Mouse (Mus musculus) liver, embryonic 13.5 days (tissue): ENCODE results near the gene Thada. TPM values are rescaled to one million over a fixed set of nuclear protein-coding genes. Genes with fewer than 3 reads are reported as not detected.
A peak's percentile ranks its signal among the peaks of the same experiment; 100 is the strongest.
"Not testable (repeated sequence)": the region's sequence is repeated elsewhere in the genome, so short reads cannot be mapped to it uniquely, and the experiment has no call there.

Source experiments
- ATAC-seq: fragments of 200-750 bp; cut with Nextera tagmentation; 2 replicates; pipeline ENCODE4 v1.8.0; 2017; ENCODE audit warnings: low read depth, mild to moderate bottlenecking, moderate number of reproducible peaks, moderate library complexity
- DNase-seq: peaks from one replicate; pipeline ENCODE4 v3.0.0; 2022
- H3K27ac ChIP-seq: fragments of 300-500 bp; sonication (generic); 2 replicates; pipeline ENCODE4 v1.5.1; 2015; ENCODE audit warnings: moderate library complexity, mild to moderate bottlenecking, inconsistent platforms
- H3K27me3 ChIP-seq: fragments of 300-500 bp; sonication (generic); 2 replicates; pipeline ENCODE4 v1.6.1; 2015; ENCODE audit warnings: mild to moderate bottlenecking, inconsistent platforms
- H3K36me3 ChIP-seq: fragments of 300-500 bp; sonication (generic); 2 replicates; pipeline ENCODE4 v1.6.1; 2015; ENCODE audit warnings: mild to moderate bottlenecking, inconsistent platforms
- H3K4me1 ChIP-seq: fragments of 300-500 bp; sonication (generic); replicated peaks from 2 replicates; pipeline ENCODE4 v1.6.1; 2015; ENCODE audit warnings: inconsistent platforms
- H3K4me2 ChIP-seq: fragments of 300-500 bp; sonication (generic); 2 replicates; pipeline ENCODE4 v1.6.1; 2015; ENCODE audit warnings: inconsistent platforms, mild to moderate bottlenecking, moderate library complexity
- H3K4me3 ChIP-seq: fragments of 300-500 bp; sonication (generic); replicated peaks from 2 replicates; pipeline ENCODE4 v1.5.1; 2015; ENCODE audit warnings: mild to moderate bottlenecking, inconsistent platforms
- H3K9ac ChIP-seq: fragments of 300-500 bp; sonication (generic); 2 replicates; pipeline ENCODE4 v1.6.1; 2015; ENCODE audit warnings: mild to moderate bottlenecking, inconsistent platforms
- H3K9me3 ChIP-seq: fragments of 300-500 bp; sonication (generic); replicated peaks from 2 replicates; pipeline ENCODE4 v1.6.1; 2016; ENCODE audit warnings: inconsistent platforms
- WGBS: fragments of 180-500 bp; shearing (Covaris S2); methylation state at CpG from one replicate; pipeline ENCODE4 v1.1.7; 2015; ENCODE audit not compliant: insufficient replicate concordance; 5-methylcytosine and 5-hydroxymethylcytosine counted together
- polyA plus RNA-seq: library from polyadenylated mRNA; unstranded; fragments of >200 nt; fragmentation: Nextera tagmentation; extraction: Ambion mirVana; gene quantifications from 2 replicates; pipeline ENCODE4 v1.2.1, GENCODE M21; 2015

The Thada gene
- polyA plus RNA-seq, 1 experiment from 2014 or later: 3.0 TPM

- ATAC-seq: no peak
- H3K27ac ChIP-seq: no peak overlapping the region; the same call in 1 of the 2 replicates
- H3K4me3 ChIP-seq: no peak overlapping the region
- no peak overlapping the region for H3K9ac ChIP-seq
- WGBS: 65% methylated on average over 2 of the region's 2 CpGs
- no peak overlapping the region for H3K4me2 ChIP-seq
- DNase-seq: no peak
- H3K9me3 ChIP-seq: no peaks in the 10 kb centered on the region
- H3K36me3 ChIP-seq: no peaks in the 10 kb centered on the region
- no peaks in the 10 kb centered on the region for H3K27me3 ChIP-seq
- H3K4me1 ChIP-seq: peaks cover 17% of the 10 kb centered on the region
Measured at GRCm38 (mm10) chr17:84255841-84256240, 210.2 kb downstream of the Thada start.

- no peak overlapping the region for H3K4me2 ChIP-seq
- H3K36me3 ChIP-seq: peaks cover 8% of the 10 kb centered on the region; the same call in 1 of the 2 replicates
- H3K9me3 ChIP-seq: no peaks in the 10 kb centered on the region
- DNase-seq (no peak), ATAC-seq (no peak)
- H3K27me3 ChIP-seq: no peaks in the 10 kb centered on the region
- H3K27ac ChIP-seq: no peak overlapping the region
- peaks cover 15% of the 10 kb centered on the region for H3K4me1 ChIP-seq
- H3K9ac ChIP-seq: no peak overlapping the region
- H3K4me3 ChIP-seq: no peak overlapping the region
- WGBS: 76% methylated on average over 3 of the region's 3 CpGs
Measured at GRCm38 (mm10) chr17:84251426-84251825, 214.6 kb downstream of the Thada start.

DNA sequence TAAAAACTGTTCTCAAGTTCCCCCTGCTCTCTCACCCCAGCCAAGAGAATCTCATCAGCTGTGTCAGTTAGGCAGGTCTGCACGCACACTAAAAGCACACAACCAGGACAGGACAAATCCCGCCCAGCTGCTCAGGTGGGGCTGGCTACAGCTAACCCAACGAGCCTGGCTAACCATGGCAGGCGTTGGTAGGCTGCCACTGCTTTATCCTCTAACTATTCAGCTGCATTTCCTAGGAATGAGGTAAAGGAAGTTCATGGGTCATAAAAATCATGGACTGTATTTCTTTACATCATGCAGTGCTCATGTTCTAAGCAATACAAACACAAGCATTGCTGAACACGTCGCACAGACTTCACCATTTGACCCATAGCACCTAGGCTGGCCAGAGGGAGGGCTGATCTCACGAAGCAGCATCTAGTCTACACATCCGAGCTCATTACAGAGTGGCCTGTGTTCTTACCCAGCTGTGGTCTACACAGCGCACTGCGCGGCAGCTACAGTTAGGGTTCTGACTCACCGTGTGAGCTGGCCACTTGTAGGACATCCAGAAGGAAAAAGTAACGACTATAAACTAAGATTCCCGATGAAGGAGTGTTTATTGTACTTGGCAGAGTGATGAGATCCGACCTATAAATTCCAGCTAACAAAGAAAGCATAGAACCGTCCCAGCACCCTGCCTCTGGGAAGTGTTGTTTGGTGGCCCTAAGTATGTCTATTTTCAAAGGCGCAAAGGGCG is 221.7 kb downstream of the Thada start:
- Histone ChIP-seq H3K36me3 (peaks cover 7% of the 10 kb centered on the region), H3K27ac (no peak overlapping the region), H3K4me2 (no peak overlapping the region), H3K9me3 (no peaks in the 10 kb centered on the region), H3K27me3 (no peaks in the 10 kb centered on the region), H3K4me3 (no peak overlapping the region), H3K9ac (no peak overlapping the region), H3K4me1 (peaks cover 7% of the 10 kb centered on the region; the same call in 1 of the 2 replicates)
- ATAC-seq (no peak), DNase-seq (no peak)
- WGBS: 80% methylated on average over 18 of the region's 18 CpGs

GRCm38 (mm10) chr17:84243759-84244158 is 222.2 kb downstream of the Thada start:
- no peak for ATAC-seq
- H3K4me3 ChIP-seq: no peak overlapping the region
- no peak overlapping the region for H3K9ac ChIP-seq
- no peaks in the 10 kb centered on the region for H3K27me3 ChIP-seq
- peaks cover 13% of the 10 kb centered on the region for H3K4me1 ChIP-seq
- no peaks in the 10 kb centered on the region for H3K9me3 ChIP-seq
- WGBS: 73% methylated on average over 6 of the region's 6 CpGs
- no peak overlapping the region for H3K4me2 ChIP-seq
- no peak for DNase-seq
- no peak overlapping the region for H3K27ac ChIP-seq
- H3K36me3 ChIP-seq: peaks cover 7% of the 10 kb centered on the region

DNA sequence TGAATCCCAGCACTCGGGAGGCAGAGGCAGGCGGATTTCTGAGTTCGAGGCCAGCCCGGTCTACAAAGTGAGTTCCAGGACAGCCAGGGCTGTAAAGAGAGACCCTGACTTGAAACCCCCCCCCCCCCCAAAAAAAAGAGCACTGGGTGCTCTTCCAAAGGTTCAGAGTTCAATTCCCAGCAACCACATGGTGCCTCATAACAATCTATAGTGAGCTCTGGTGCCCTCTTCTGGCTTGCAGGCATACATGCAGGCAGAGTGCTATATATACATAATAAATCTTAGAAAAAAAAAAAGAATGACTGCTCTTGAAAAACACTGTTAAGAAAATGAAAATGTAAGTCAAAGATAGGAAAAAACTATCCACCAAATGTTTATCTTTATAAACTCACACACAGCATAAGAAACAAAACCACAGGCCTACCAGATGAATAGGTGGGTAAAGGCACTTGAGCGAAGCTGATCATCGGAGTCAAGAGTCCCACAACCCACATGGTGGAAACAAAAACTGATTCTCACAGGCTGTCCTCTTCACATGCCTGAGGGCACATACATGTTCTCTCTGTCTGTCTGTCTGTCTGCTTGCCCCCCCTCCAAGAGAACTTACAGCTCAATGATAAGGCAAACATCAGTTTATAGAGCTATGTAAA is 224.6 kb downstream of the Thada start:
- Histone ChIP-seq H3K27ac (no peak overlapping the region), H3K4me3 (no peak overlapping the region), H3K9me3 (no peaks in the 10 kb centered on the region), H3K27me3 (no peaks in the 10 kb centered on the region), H3K9ac (no peak overlapping the region), H3K36me3 (peaks cover 7% of the 10 kb centered on the region), H3K4me2 (no peak overlapping the region), H3K4me1 (peaks cover 23% of the 10 kb centered on the region)
- 96% methylated on average over 6 of the region's 6 CpGs for WGBS
- no peak for ATAC-seq
- no peak for DNase-seq

- no peak overlapping the region for H3K4me2 ChIP-seq
- peaks cover 4% of the 10 kb centered on the region for H3K36me3 ChIP-seq
- ATAC-seq (no peak), DNase-seq (no peak)
- no peak overlapping the region for H3K4me3 ChIP-seq
- no peaks in the 10 kb centered on the region for H3K9me3 ChIP-seq
- peaks cover 37% of the 10 kb centered on the region for H3K4me1 ChIP-seq
- H3K9ac ChIP-seq: no peak overlapping the region
- H3K27me3 ChIP-seq: no peaks in the 10 kb centered on the region
- no peak overlapping the region for H3K27ac ChIP-seq
- 55% methylated on average over 2 of the region's 2 CpGs for WGBS
Measured at GRCm38 (mm10) chr17:84239679-84240292, 226.2 kb downstream of the Thada start.

GRCm38 (mm10) chr17:84238174-84238573 is 227.8 kb downstream of the Thada start:
- Histone ChIP-seq H3K27ac (0 out of 2 replicates have a peak overlapping the region, but pooled peaks have one; percentile 6), H3K9me3 (no peaks in the 10 kb centered on the region; the same call in 1 of the 2 replicates), H3K36me3 (no peaks in the 10 kb centered on the region), H3K4me3 (no peak overlapping the region), H3K4me2 (no peak overlapping the region), H3K27me3 (no peaks in the 10 kb centered on the region), H3K9ac (no peak overlapping the region), H3K4me1 (peaks cover 43% of the 10 kb centered on the region)
- no peak for DNase-seq
- no peak for ATAC-seq
- WGBS: 71% methylated on average over 1 of the region's 1 CpGs

DNA sequence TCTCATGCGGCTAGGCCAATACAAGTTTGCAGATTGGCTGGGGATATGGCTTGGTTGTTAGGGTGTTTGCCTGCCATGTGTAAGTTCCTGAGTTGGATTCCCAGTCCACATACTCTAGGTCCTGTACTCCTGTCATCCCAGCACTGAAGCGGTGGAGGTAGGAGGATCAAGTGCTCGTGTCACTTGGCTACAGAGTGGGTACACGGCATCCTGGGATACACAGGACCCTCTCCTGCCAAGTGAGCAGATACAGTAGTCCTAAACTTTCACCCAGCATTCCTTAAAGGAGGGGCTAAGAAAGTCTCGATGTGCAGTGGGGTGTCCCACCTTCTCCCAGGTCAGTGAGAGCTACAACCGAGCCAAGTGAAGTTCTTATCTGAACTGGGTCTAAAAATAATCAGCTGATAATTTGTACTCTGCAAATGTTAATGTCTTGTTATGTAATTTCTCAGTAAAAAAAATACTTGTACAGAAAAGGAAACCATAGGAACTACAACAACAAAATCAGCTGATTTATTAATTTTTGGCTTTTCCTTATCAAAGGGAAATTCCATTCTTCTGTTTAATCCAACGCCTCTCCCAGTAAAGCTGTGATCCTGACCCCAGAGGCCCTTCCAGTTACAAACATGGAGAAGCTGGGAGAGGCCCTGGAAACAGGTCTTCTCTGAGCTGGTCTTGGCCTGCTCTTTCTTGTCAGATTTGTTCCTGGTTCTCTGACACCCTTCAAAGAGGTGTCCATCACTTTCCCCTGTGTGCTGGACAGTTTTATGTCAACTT is 229.0 kb downstream of the Thada start:
- peaks cover 43% of the 10 kb centered on the region for H3K4me1 ChIP-seq
- H3K4me2 ChIP-seq: no peak overlapping the region
- H3K36me3 ChIP-seq: no peaks in the 10 kb centered on the region
- no peak overlapping the region for H3K4me3 ChIP-seq
- no peak for ATAC-seq
- no peaks in the 10 kb centered on the region; the same call in 1 of the 2 replicates for H3K9me3 ChIP-seq
- H3K27me3 ChIP-seq: no peaks in the 10 kb centered on the region
- no peak overlapping the region for H3K9ac ChIP-seq
- H3K27ac ChIP-seq: 0 out of 2 replicates have a peak overlapping the region, but pooled peaks have one; percentile 6
- 72% methylated on average over 7 of the region's 7 CpGs for WGBS
- DNase-seq: no peak

GRCm38 (mm10) chr17:84235399-84235928 is 230.5 kb downstream of the Thada start:
- Histone ChIP-seq H3K9me3 (no peaks in the 10 kb centered on the region; the same call in 1 of the 2 replicates), H3K36me3 (no peaks in the 10 kb centered on the region; the same call in 1 of the 2 replicates), H3K4me3 (no peak overlapping the region), H3K4me1 (peaks cover 43% of the 10 kb centered on the region), H3K9ac (no peak overlapping the region), H3K4me2 (no peak overlapping the region), H3K27me3 (no peaks in the 10 kb centered on the region), H3K27ac (peak overlapping the region; percentile 71)
- ATAC-seq (no peak), DNase-seq (no peak)
- WGBS: 71% methylated on average over 4 of the region's 4 CpGs

DNA sequence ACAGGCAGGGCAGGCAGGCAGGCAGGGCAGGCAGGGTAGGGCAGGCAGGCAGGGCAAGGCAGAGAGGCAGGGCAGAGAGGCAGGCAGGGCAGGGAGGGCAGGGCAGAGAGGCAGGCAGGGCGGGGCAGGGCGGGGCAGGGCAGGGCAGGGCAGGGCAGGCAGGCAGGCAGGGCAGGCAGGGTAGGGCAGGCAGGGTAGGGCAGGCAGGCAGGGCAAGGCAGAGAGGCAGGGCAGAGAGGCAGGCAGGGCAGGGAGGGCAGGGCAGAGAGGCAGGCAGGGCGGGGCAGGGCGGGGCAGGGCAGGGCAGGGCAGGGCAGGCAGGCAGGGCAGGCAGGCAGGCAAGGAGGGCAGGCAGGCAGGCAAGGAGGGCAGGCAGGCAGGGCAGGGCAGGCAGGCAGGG is 231.2 kb downstream of the Thada start:
- not testable (repeated sequence) for H3K27me3 ChIP-seq, H3K9me3 ChIP-seq, H3K4me3 ChIP-seq, H3K9ac ChIP-seq, H3K4me2 ChIP-seq, DNase-seq, H3K36me3 ChIP-seq
- H3K27ac ChIP-seq: peak overlapping the region; percentile 71
- H3K4me1 ChIP-seq: peaks cover 43% of the 10 kb centered on the region
- ATAC-seq: peak; percentile 74
- WGBS: 70% methylated on average over 2 of the region's 4 CpGs
